Mouse (Mus musculus) liver, embryonic 14.5 days (tissue): ENCODE measurements around the gene Rpl36a. TPM values are rescaled to one million over a fixed set of nuclear protein-coding genes. Genes with fewer than 3 reads are reported as not detected.
A peak's percentile ranks its signal among the peaks of the same experiment; 100 is the strongest.

ENCODE experiments used
- ATAC-seq: fragments of 200-750 bp; cut with Nextera tagmentation; 2 replicates; pipeline ENCODE4 v1.8.0; 2017; ENCODE audit warnings: moderate number of reproducible peaks, mild to moderate bottlenecking, moderate library complexity; ENCODE audit not compliant: insufficient read depth
- DNase-seq, 3 experiments: peaks; one replicate each; pipeline ENCODE4 v3.0.0-alpha.2; 2012 to 2013; ENCODE audit warnings: low read depth in 3 of 3, low spot score in 3 of 3
- H3K27ac ChIP-seq: fragments of 300-500 bp; sonication (generic); 2 replicates; pipeline ENCODE4 v1.5.1; 2014; ENCODE audit warnings: moderate library complexity, mild to moderate bottlenecking, control low read depth, inconsistent platforms
- H3K27me3 ChIP-seq: fragments of 300-500 bp; sonication (generic); 2 replicates; pipeline ENCODE4 v1.6.1; 2014; ENCODE audit warnings: mild to moderate bottlenecking, low read length, moderate library complexity; ENCODE audit not compliant: control insufficient read depth, insufficient read depth
- H3K36me3 ChIP-seq: fragments of 300-500 bp; sonication (generic); replicated peaks from 2 replicates; pipeline ENCODE4 v1.6.1; 2014; ENCODE audit warnings: low read depth; ENCODE audit not compliant: control insufficient read depth, insufficient read depth
- H3K4me1 ChIP-seq, 2 experiments: fragments of 200-500 bp in 1 of 2; fragments of 300-500 bp in 1 of 2; sonication (generic) in 1 of 2; replicated peaks; 2 replicates each; pipeline ENCODE4 v1.6.1; 2012 to 2014; ENCODE audit warnings: antibody characterized with exemption in 1 of 2, inconsistent platforms in 1 of 2, low read length in 1 of 2; ENCODE audit not compliant: control insufficient read depth in 2 of 2, insufficient read depth in 2 of 2
- H3K4me2 ChIP-seq: fragments of 300-500 bp; sonication (generic); 2 replicates; pipeline ENCODE4 v1.6.1; 2014; ENCODE audit warnings: low read depth, mild to moderate bottlenecking, control low read depth, moderate library complexity
- H3K4me3 ChIP-seq, 2 experiments: fragments of 200-500 bp in 1 of 2; fragments of 300-500 bp in 1 of 2; sonication (generic) in 1 of 2; 2 replicates each; pipeline ENCODE4 v1.5.1; 2012 to 2014; ENCODE audit warnings: low read depth in 2 of 2, low read length in 2 of 2, mild to moderate bottlenecking in 2 of 2, control low read depth in 1 of 2, inconsistent platforms in 1 of 2, moderate library complexity in 1 of 2; ENCODE audit not compliant: insufficient read depth in 1 of 2
- H3K9ac ChIP-seq: fragments of 300-500 bp; sonication (generic); replicated peaks from 2 replicates; pipeline ENCODE4 v1.6.1; 2014; ENCODE audit warnings: mild to moderate bottlenecking, control low read depth, moderate library complexity
- H3K9me3 ChIP-seq: fragments of 300-500 bp; sonication (generic); 2 replicates; pipeline ENCODE4 v1.6.1; 2016; ENCODE audit warnings: low read length, mixed read lengths; ENCODE audit not compliant: control insufficient read depth
- CTCF ChIP-seq: IDR thresholded peaks from 2 replicates; pipeline ENCODE4 v1.5.1; 2016; ENCODE audit warnings: antibody characterized with exemption, low read depth, control low read depth
- EP300 ChIP-seq: IDR thresholded peaks from 2 replicates; pipeline ENCODE4 v1.6.1; 2016; ENCODE audit warnings: antibody characterized with exemption, low read depth
- WGBS: fragments of 180-500 bp; shearing (Covaris S2); extraction: QIAGEN DNeasy Blood & Tissue Kit; methylation state at CpG from one replicate; pipeline ENCODE4 v1.1.7; 2014; ENCODE audit not compliant: insufficient replicate concordance; 5-methylcytosine and 5-hydroxymethylcytosine counted together
- polyA plus RNA-seq, 2 experiments: library from polyadenylated mRNA; depleted of rRNA in 1 of 2; stranded (reverse) in 1 of 2; unstranded in 1 of 2; fragments of >200 nt; fragmentation: Nextera tagmentation in 1 of 2; extraction: Ambion mirVana in 1 of 2; gene quantifications; 2 replicates each; pipeline versions ENCODE4 v1.2.1 to v1.2.3; 2012 to 2014

Gene Rpl36a
- polyA plus RNA-seq, 2 experiments: 436 to 1,190 TPM

GRCm38 (mm10) chrX:134599922-134600565 lies 14.6 kb downstream of the Rpl36a start:
- no peak for ATAC-seq
- H3K27ac ChIP-seq: no peak overlapping the region
- H3K4me2 ChIP-seq: peak overlapping the region; percentile 81
- H3K4me1 ChIP-seq: peaks cover 0 to 2% of the 10 kb centered on the region in 2 experiments; a peak in 1 of 4 replicates
- 18% methylated on average over 10 of the region's 10 CpGs for WGBS
- no peaks in the 10 kb centered on the region for H3K9me3 ChIP-seq
- peak overlapping the region; percentile 66 for H3K9ac ChIP-seq
- H3K4me3 ChIP-seq: peak overlapping the region; percentile 75 to 96
- TF ChIP-seq CTCF (no peak), EP300 (no peak)
- H3K36me3 ChIP-seq: no peaks in the 10 kb centered on the region
- DNase-seq: no peak
- no peaks in the 10 kb centered on the region for H3K27me3 ChIP-seq

- H3K4me1 ChIP-seq: peaks cover 0 to 2% of the 10 kb centered on the region in 2 experiments; a peak in 1 of 4 replicates
- peak within 1 kb of the TSS; percentile 75 to 96 for H3K4me3 ChIP-seq
- H3K9me3 ChIP-seq: no peaks in the 10 kb centered on the region
- no peaks in the 10 kb centered on the region for H3K27me3 ChIP-seq
- no peaks in the 10 kb centered on the region for H3K36me3 ChIP-seq
- DNase-seq (peak; percentile 95 to 97 (median 96)), ATAC-seq (peak; percentile 98)
- H3K4me2 ChIP-seq: peak within 1 kb of the TSS; percentile 81
- TF ChIP-seq CTCF: no peak
- TF ChIP-seq EP300: no peak
- H3K9ac ChIP-seq: peak within 1 kb of the TSS; percentile 84
- H3K27ac ChIP-seq: peak within 1 kb of the TSS; percentile 71
- WGBS: 14% methylated on average over 33 of the region's 33 CpGs
These were observed 15.4 kb downstream of the Rpl36a start, which contains the start of the genes Gla and Hnrnph2 for GRCm38 (mm10) chrX:134600659-134601379. Gene Gla, minus strand, starts transcription at chrX:134601125. Gene Hnrnph2, plus strand, starts transcription at chrX:134601179.

- no peak for DNase-seq
- Histone ChIP-seq H3K27ac (peak overlapping the region; percentile 66), H3K4me3 (peak overlapping the region; percentile 75 to 96), H3K9ac (peak overlapping the region; percentile 84), H3K4me1 (peaks cover 0 to 2% of the 10 kb centered on the region in 2 experiments; a peak in 1 of 4 replicates), H3K36me3 (no peaks in the 10 kb centered on the region), H3K4me2 (peak overlapping the region; percentile 67), H3K9me3 (no peaks in the 10 kb centered on the region), H3K27me3 (no peaks in the 10 kb centered on the region)
- ATAC-seq: peak; percentile 82
- TF ChIP-seq CTCF (no peak), EP300 (no peak)
- 12% methylated on average over 41 of the region's 43 CpGs for WGBS
These were observed 16.1 kb downstream of the Rpl36a start for GRCm38 (mm10) chrX:134601380-134602120.

- Histone ChIP-seq H3K4me1 (peaks cover 2 to 11% of the 10 kb centered on the region in 2 experiments; a peak in 2 of 4 replicates), H3K27ac (no peak overlapping the region), H3K9me3 (no peaks in the 10 kb centered on the region), H3K4me3 (no peak overlapping the region), H3K27me3 (no peaks in the 10 kb centered on the region), H3K4me2 (no peak overlapping the region), H3K36me3 (no peaks in the 10 kb centered on the region; the same call in 1 of the 2 replicates), H3K9ac (no peak overlapping the region)
- TF ChIP-seq EP300 (no peak), CTCF (peak; percentile 54)
- DNase-seq: no peak
- no peak for ATAC-seq
- WGBS: 19% methylated on average over 4 of the region's 4 CpGs
These were observed 24.0 kb downstream of the Rpl36a start for GRCm38 (mm10) chrX:134609472-134609871.
